Mouse (Mus musculus) gastrocnemius, adult 18-20 months (tissue): ENCODE data around the gene Yipf7. TPM values are rescaled to one million over a fixed set of nuclear protein-coding genes. Genes with fewer than 3 reads are reported as not detected.

Experiments
- DNase-seq: peaks from one replicate; pipeline ENCODE4 v3.0.0; 2021; ENCODE audit warnings: low spot score
- long read RNA-seq, 2 experiments: library from polyadenylated mRNA; stranded (forward); transcript quantifications; one replicate each; pipeline ENCODE4 v2.0.0; 2021
- total RNA-seq, 2 experiments: library from RNA; stranded (reverse); gene quantifications; 2 replicates each; pipeline ENCODE4 v1.2.3; 2021

The Yipf7 gene
- total RNA-seq = 100 to 1,000 TPM in 1 of 2 experiments, 10 to 100 TPM in 1; 86.5 to 108 TPM
- long read RNA-seq, experiment 1, transcript Yipf7-201 (6 exons, 1,219 nt) = major isoform, 49 of 57 reads
- long read RNA-seq, experiment 1, partial matches to known transcripts = 1 of 57 reads
- long read RNA-seq, experiment 1, other reads (novel, unspliced or antisense) = 6 of 57 reads
- long read RNA-seq, experiment 2, transcript Yipf7-201 (6 exons, 1,219 nt) = major isoform, 53 of 60 reads
- long read RNA-seq, experiment 2, partial matches to known transcripts = 2 of 60 reads
- long read RNA-seq, experiment 2, other reads (novel, unspliced or antisense) = 5 of 60 reads

- DNase-seq = peak; percentile 77
Observed at GRCm38 (mm10) chr5:69542489-69542888, at the start of gene Yipf7. TSS of gene Yipf7 (minus strand) at chr5:69542648.

- DNase-seq = peak; percentile 79
Observed at GRCm38 (mm10) chr5:69591640-69592461, 49.4 kb upstream of the Yipf7 start, which contains the start of gene Gnpda2. TSS of gene Gnpda2 (minus strand) at chr5:69592340.

GRCm38 (mm10) chr5:69557404-69557935 is 15.0 kb upstream of the Yipf7 start:
- DNase-seq = no peak

- DNase-seq = peak; percentile 96
Observed at GRCm38 (mm10) chr5:69556628-69557403, 14.4 kb upstream of the Yipf7 start, which contains the start of gene Guf1. TSS of gene Guf1 (plus strand) at chr5:69556923.

- no peak for DNase-seq
Observed at GRCm38 (mm10) chr5:69541680-69542079, 768 bp downstream of the Yipf7 start.

- no peak for DNase-seq
Observed at GRCm38 (mm10) chr5:69523944-69524343, 18.5 kb downstream of the Yipf7 start.

- DNase-seq = no peak
Observed at GRCm38 (mm10) chr5:69522064-69522463, 20.4 kb downstream of the Yipf7 start.

GRCm38 (mm10) chr5:69520661-69521278 is 21.7 kb downstream of the Yipf7 start:
- DNase-seq = peak; percentile 16

- no peak for DNase-seq
Observed at GRCm38 (mm10) chr5:69512203-69512602, 30.2 kb downstream of the Yipf7 start.

- DNase-seq = no peak
Observed at GRCm38 (mm10) chr5:69511631-69512030, 30.8 kb downstream of the Yipf7 start.

- DNase-seq = no peak
Observed at GRCm38 (mm10) chr5:69507045-69507444, 35.4 kb downstream of the Yipf7 start.

GRCm38 (mm10) chr5:69489046-69489445 is 53.4 kb downstream of the Yipf7 start:
- DNase-seq = no peak

- no peak for DNase-seq
Observed at GRCm38 (mm10) chr5:69467520-69467919, 74.9 kb downstream of the Yipf7 start.

Other genes with a start within 250 kb of the Yipf7 start
- gene Kctd8, start 201.0 kb downstream of the Yipf7 start, total RNA-seq = not detected
- gene Guf1, start 14.3 kb upstream of the Yipf7 start, total RNA-seq = 10 to 100 TPM; 15.7 to 16.0 TPM
- 1 to 10 TPM; 3.7 to 4.1 TPM for gene Gnpda2, start 49.7 kb upstream of the Yipf7 start, total RNA-seq